In genomic region chrX:142681056-142681615, GRCm38 (mm10) we compare ENCODE assay signal across 8 mouse cellular contexts. TPM values are rescaled to one million over a fixed set of nuclear protein-coding genes. Genes with fewer than 3 reads are reported as not detected.
A peak's percentile ranks its signal among the peaks of the same experiment; 100 is the strongest.
DNase-seq lines count a peak whose midpoint lies in the region; ATAC-seq and TF ChIP-seq lines count a peak whose summit lies in the region.

TSS of gene Tmem164 (plus strand) at chrX:142681406.

- DNase-seq in 3T3-L1 (ENCODE audit: low read depth, low spot score) = peak; percentile 86
- DNase-seq in adrenal gland, postnatal 36 days = peak; percentile 86 to 89
- peak; percentile 72 for DNase-seq in heart, adult 8-10 months (ENCODE audit: low spot score)
- DNase-seq in kidney, adult 9 months = peak; percentile 78
- peak; percentile 67 for DNase-seq in midbrain, postnatal 0 days (ENCODE audit: low spot score)
- peak; percentile 77 for DNase-seq in spleen, postnatal 36 days (ENCODE audit: low spot score in 2 of 2)

- H3K4me2 ChIP-seq in embryonic facial prominence, embryonic 15.5 days (replicated peaks) = peak within 1 kb of the TSS; percentile 58
- peak within 1 kb of the TSS; percentile 52 for H3K4me2 ChIP-seq in limb, embryonic 15.5 days
- H3K4me2 ChIP-seq in midbrain, postnatal 0 days (ENCODE audit: low read depth, low read length, poor library complexity, severe bottlenecking) = peak within 1 kb of the TSS; percentile 68

- TF ChIP-seq CTCF in midbrain, postnatal 0 days (IDR thresholded peaks at IDR 0.05) = no peak

- H3K9me3 ChIP-seq in embryonic facial prominence, embryonic 15.5 days (replicated peaks) = no peaks in the 10 kb centered on the region
- no peaks in the 10 kb centered on the region for H3K9me3 ChIP-seq in limb, embryonic 15.5 days
- H3K9me3 ChIP-seq in midbrain, postnatal 0 days (ENCODE audit: low read length) = no peaks in the 10 kb centered on the region

- H3K9ac ChIP-seq in embryonic facial prominence, embryonic 15.5 days = peak within 1 kb of the TSS; percentile 47
- H3K9ac ChIP-seq in limb, embryonic 15.5 days = peak within 1 kb of the TSS; percentile 43
- peak within 1 kb of the TSS; percentile 66 for H3K9ac ChIP-seq in midbrain, postnatal 0 days (replicated peaks; ENCODE audit: low read length, poor library complexity, severe bottlenecking)

- peak; percentile 87 for ATAC-seq in embryonic facial prominence, embryonic 15.5 days (ENCODE audit: insufficient number of reproducible peaks, low FRiP score, low TSS enrichment, low read depth)
- peak; percentile 87 for ATAC-seq in limb, embryonic 15.5 days (ENCODE audit: insufficient number of reproducible peaks, low FRiP score, low TSS enrichment, low read depth)
- peak; percentile 74 for ATAC-seq in midbrain, postnatal 0 days (ENCODE audit: low FRiP score)

- peaks cover 11% of the 10 kb centered on the region for H3K27me3 ChIP-seq in embryonic facial prominence, embryonic 15.5 days
- H3K27me3 ChIP-seq in limb, embryonic 15.5 days = peaks cover 18% of the 10 kb centered on the region
- peaks cover 8% of the 10 kb centered on the region; the same call in 1 of the 2 replicates for H3K27me3 ChIP-seq in midbrain, postnatal 0 days (ENCODE audit: insufficient read depth, low read length)

- H3K36me3 ChIP-seq in embryonic facial prominence, embryonic 15.5 days = no peaks in the 10 kb centered on the region
- H3K36me3 ChIP-seq in limb, embryonic 15.5 days = no peaks in the 10 kb centered on the region
- no peaks in the 10 kb centered on the region for H3K36me3 ChIP-seq in midbrain, postnatal 0 days (ENCODE audit: insufficient read depth, low read length)

- peaks cover 15% of the 10 kb centered on the region for H3K4me1 ChIP-seq in embryonic facial prominence, embryonic 15.5 days
- peaks cover 5% of the 10 kb centered on the region for H3K4me1 ChIP-seq in limb, embryonic 15.5 days
- H3K4me1 ChIP-seq in midbrain, postnatal 0 days (ENCODE audit: insufficient read depth, low read length) = no peaks in the 10 kb centered on the region

- H3K27ac ChIP-seq in embryonic facial prominence, embryonic 15.5 days (replicated peaks) = peak within 1 kb of the TSS; percentile 95
- peak within 1 kb of the TSS; percentile 95 for H3K27ac ChIP-seq in limb, embryonic 15.5 days
- H3K27ac ChIP-seq in midbrain, postnatal 0 days (ENCODE audit: low read depth, low read length) = peak within 1 kb of the TSS; percentile 63

- peak within 1 kb of the TSS; percentile 56 for H3K4me3 ChIP-seq in embryonic facial prominence, embryonic 15.5 days (replicated peaks)
- H3K4me3 ChIP-seq in limb, embryonic 15.5 days = peak within 1 kb of the TSS; percentile 57
- H3K4me3 ChIP-seq in midbrain, postnatal 0 days (ENCODE audit: low read depth, low read length) = peak within 1 kb of the TSS; percentile 59

- 7% methylated on average over 19 of the region's 38 CpGs for WGBS in embryonic facial prominence, embryonic 15.5 days
- 13% methylated on average over 16 of the region's 38 CpGs for WGBS in limb, embryonic 15.5 days
- WGBS in midbrain, postnatal 0 days = 11% methylated on average over 19 of the region's 38 CpGs

RNA-seq across cellular contexts. Expression of gene Tmem164, which starts in this region (rescaled TPM):
- total RNA-seq in adrenal gland, postnatal 36 days (2021) = 10 to 100 TPM; 38.1 to 40.8 TPM
- polyA plus RNA-seq in embryonic facial prominence, embryonic 15.5 days (2015; fragmentation: Nextera tagmentation; extraction: Ambion mirVana) = 47.3 and 48.1 TPM in 2 replicates
- total RNA-seq in heart, adult 8-10 months (2022) = 10 to 100 TPM; 17.1 to 20.2 (median 19.3) TPM
- polyA plus RNA-seq in limb, embryonic 15.5 days (2015; fragmentation: Nextera tagmentation; extraction: Ambion mirVana) = 50.6 and 53.5 TPM in 2 replicates
- total RNA-seq in midbrain, postnatal 0 days (2014; rRNA removed) = 36.0 and 38.2 TPM in 2 replicates
- polyA plus RNA-seq in midbrain, postnatal 0 days (2015; fragmentation: Nextera tagmentation; extraction: Ambion mirVana) = 15.6 and 15.8 TPM in 2 replicates

Comparison
In these comparisons a context has a peak if more than half of its experiments do, and no peak if none do; other contexts are left out.
1. Peak in every context shown above with its lines: DNase-seq, ATAC-seq, H3K4me3 ChIP-seq and H3K27ac ChIP-seq.